Mouse (Mus musculus): ENCODE results near the gene Wnt6.

- TF ChIP-seq HCFC1 (IDR thresholded peaks at IDR 0.05; ENCODE audit: borderline replicate concordance, insufficient read depth, low read length), result peak; percentile 44; the same call in 1 of the 2 replicates
- TF ChIP-seq CHD2 (IDR thresholded peaks at IDR 0.05; ENCODE audit: low read depth, low read length), result no peak
These were observed 16.2 kb downstream of the Wnt6 start for GRCm38 (mm10) chr1:74787846-74788245.

Data from ES-E14 (cell line).